Mouse (Mus musculus) hindbrain, embryonic 11.5 days (tissue): ENCODE data around the gene 2310007B03Rik. TPM values are rescaled to one million over a fixed set of nuclear protein-coding genes. Genes with fewer than 3 reads are reported as not detected.

Experiments
- ATAC-seq: fragments of 200-750 bp; cut with Nextera tagmentation; 2 replicates; pipeline ENCODE4 v1.8.0; 2017; ENCODE audit warnings: mild to moderate bottlenecking, moderate TSS enrichment, moderate library complexity; ENCODE audit not compliant: low FRiP score
- DNase-seq: peaks from one replicate; pipeline ENCODE4 v3.0.0-alpha.2; 2015; ENCODE audit warnings: low spot score
- H3K27ac ChIP-seq: fragments of 300-500 bp; sonication (generic); 2 replicates; pipeline ENCODE4 v1.5.1; 2014; ENCODE audit warnings: mild to moderate bottlenecking, low read depth, low read length
- H3K27me3 ChIP-seq: fragments of 300-500 bp; sonication (generic); 2 replicates; pipeline ENCODE4 v1.6.1; 2014; ENCODE audit warnings: mild to moderate bottlenecking, low read length, moderate library complexity, mixed read lengths; ENCODE audit not compliant: control insufficient read depth, insufficient read depth
- H3K36me3 ChIP-seq: fragments of 300-500 bp; sonication (generic); 2 replicates; pipeline ENCODE4 v1.6.1; 2014; ENCODE audit warnings: mild to moderate bottlenecking, low read length, moderate library complexity, mixed read lengths; ENCODE audit not compliant: control insufficient read depth, insufficient read depth
- H3K4me1 ChIP-seq: fragments of 300-500 bp; sonication (generic); replicated peaks from 2 replicates; pipeline ENCODE4 v1.6.1; 2014; ENCODE audit warnings: low read length, mixed read lengths; ENCODE audit not compliant: control insufficient read depth, insufficient read depth
- H3K4me2 ChIP-seq: fragments of 300-500 bp; sonication (generic); replicated peaks from 2 replicates; pipeline ENCODE4 v1.6.1; 2014; ENCODE audit warnings: mild to moderate bottlenecking, low read depth, low read length
- H3K4me3 ChIP-seq: fragments of 300-500 bp; sonication (generic); 2 replicates; pipeline ENCODE4 v1.5.1; 2014; ENCODE audit warnings: low read depth, low read length
- H3K9ac ChIP-seq: fragments of 300-500 bp; sonication (generic); 2 replicates; pipeline ENCODE4 v1.6.1; 2014; ENCODE audit warnings: low read depth, low read length
- H3K9me3 ChIP-seq: fragments of 300-500 bp; sonication (generic); 2 replicates; pipeline ENCODE4 v1.6.1; 2016; ENCODE audit warnings: low read length; ENCODE audit not compliant: control insufficient read depth
- WGBS: fragments of 180-500 bp; shearing (Covaris S2); extraction: QIAGEN DNeasy Blood & Tissue Kit; methylation state at CpG from one replicate; pipeline ENCODE4 v1.1.7; 2014; 5-methylcytosine and 5-hydroxymethylcytosine counted together
- polyA plus RNA-seq: library from polyadenylated mRNA; unstranded; fragments of >200 nt; fragmentation: Nextera tagmentation; extraction: Ambion mirVana; gene quantifications from 2 replicates; pipeline ENCODE4 v1.2.1, GENCODE M21; 2014

The 2310007B03Rik gene
- polyA plus RNA-seq, 1 experiment from 2014 or later = 0.77 TPM

DNA sequence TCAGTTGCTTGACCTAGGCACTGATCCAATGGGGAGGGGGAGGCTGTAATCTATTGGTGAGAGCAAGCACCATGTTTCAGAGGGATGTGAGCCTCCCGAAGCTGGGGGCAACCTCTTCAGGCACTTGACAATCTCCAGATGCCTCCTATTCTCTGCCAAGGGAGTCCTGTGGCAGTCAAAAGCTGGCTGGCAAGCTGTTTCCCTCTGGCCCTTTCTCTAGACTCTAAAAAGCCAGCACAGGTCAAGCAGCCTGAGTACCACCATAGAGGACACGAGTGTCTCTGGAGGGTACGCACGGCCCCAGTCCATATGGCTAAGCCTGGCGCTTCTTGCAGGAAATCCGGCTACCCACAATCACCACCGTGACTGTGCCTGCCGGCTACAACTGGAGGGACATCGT, 16.6 kb downstream of the 2310007B03Rik start:
- H3K4me1 ChIP-seq = no peaks in the 10 kb centered on the region
- H3K9me3 ChIP-seq = no peaks in the 10 kb centered on the region
- no peak for ATAC-seq
- H3K36me3 ChIP-seq = no peaks in the 10 kb centered on the region
- WGBS = 87% methylated on average over 9 of the region's 9 CpGs
- no peak overlapping the region for H3K9ac ChIP-seq
- DNase-seq = no peak
- H3K4me2 ChIP-seq = no peak overlapping the region
- no peak overlapping the region for H3K27ac ChIP-seq
- H3K27me3 ChIP-seq = no peaks in the 10 kb centered on the region
- H3K4me3 ChIP-seq = no peak overlapping the region

DNA sequence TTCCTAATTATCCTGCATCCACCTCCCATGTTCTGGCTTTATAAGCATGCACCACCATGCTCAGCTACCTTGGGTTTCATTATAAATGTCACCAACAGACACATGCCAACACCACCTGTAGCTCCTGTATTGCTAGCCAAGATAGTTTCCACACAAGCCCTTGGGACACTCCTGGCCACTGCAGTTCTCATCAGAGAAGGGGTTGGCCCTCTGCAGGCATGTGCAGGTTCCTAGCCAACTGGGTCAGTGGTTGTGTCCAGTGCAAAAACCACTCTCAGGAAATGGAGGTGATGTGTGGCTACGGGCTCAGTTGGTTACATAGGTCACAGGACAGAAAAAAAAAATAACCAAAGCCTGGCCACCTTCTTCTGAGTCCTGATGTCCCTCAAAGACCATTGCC, 17.9 kb downstream of the 2310007B03Rik start:
- H3K4me3 ChIP-seq = no peak overlapping the region
- WGBS = 91% methylated on average over 1 of the region's 1 CpGs
- no peaks in the 10 kb centered on the region for H3K9me3 ChIP-seq
- no peak overlapping the region for H3K9ac ChIP-seq
- H3K4me2 ChIP-seq = no peak overlapping the region
- DNase-seq (no peak), ATAC-seq (no peak)
- H3K36me3 ChIP-seq = no peaks in the 10 kb centered on the region
- no peaks in the 10 kb centered on the region for H3K27me3 ChIP-seq
- no peaks in the 10 kb centered on the region for H3K4me1 ChIP-seq
- no peak overlapping the region for H3K27ac ChIP-seq

DNA sequence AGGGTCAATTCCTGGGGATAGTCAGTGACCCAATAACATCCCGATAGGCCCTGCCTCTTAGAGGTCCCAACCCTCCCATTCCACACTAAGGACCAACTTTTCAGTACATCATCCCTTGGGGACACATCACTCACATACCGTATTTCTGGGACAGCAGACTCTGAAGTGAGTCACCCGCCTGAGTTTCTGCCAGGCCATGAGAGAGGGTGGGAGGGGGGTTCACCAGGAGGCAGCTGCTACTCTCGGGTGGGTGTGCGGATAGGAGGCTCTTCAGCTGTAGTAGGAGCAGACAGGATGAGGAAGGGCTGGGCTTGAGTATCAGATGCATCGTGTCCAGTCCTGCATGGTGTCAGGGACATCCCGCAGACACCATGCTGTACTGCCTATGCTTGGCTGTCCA, 21.0 kb downstream of the 2310007B03Rik start:
- H3K9ac ChIP-seq = no peak overlapping the region
- ATAC-seq = no peak

DNA sequence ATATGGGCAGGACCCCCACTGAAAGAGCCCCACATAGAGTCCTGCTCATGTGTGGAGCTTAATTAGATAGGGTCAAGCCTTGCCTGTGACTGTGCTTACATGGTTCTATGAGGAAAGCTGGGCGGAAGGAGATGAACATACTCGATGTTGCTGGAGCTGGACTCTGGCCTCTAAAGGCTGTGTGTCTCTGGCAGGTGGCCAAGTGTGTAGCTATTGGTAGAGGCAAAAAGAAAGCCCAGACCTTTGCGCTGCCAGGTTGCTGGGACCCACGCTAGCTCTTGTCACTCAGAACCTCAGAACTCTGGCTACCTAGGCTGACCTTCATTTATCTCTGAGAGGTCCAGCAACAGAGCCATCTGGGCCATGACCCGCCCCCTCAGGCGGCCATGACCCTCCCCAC, 22.2 kb downstream of the 2310007B03Rik start:
- WGBS = 94% methylated on average over 6 of the region's 6 CpGs
- Histone ChIP-seq H3K27me3 (no peaks in the 10 kb centered on the region), H3K4me2 (no peak overlapping the region), H3K4me3 (no peak overlapping the region), H3K9me3 (no peaks in the 10 kb centered on the region), H3K27ac (no peak overlapping the region), H3K9ac (no peak overlapping the region), H3K4me1 (no peaks in the 10 kb centered on the region), H3K36me3 (no peaks in the 10 kb centered on the region)
- ATAC-seq (no peak), DNase-seq (no peak)

More for the DNA sequence above, 21.0 kb downstream of the 2310007B03Rik start:
- no peaks in the 10 kb centered on the region for H3K4me1 ChIP-seq
- no peak overlapping the region for H3K4me3 ChIP-seq
- H3K4me2 ChIP-seq = no peak overlapping the region
- WGBS = 88% methylated on average over 7 of the region's 7 CpGs
- H3K27me3 ChIP-seq = no peaks in the 10 kb centered on the region
- no peak for DNase-seq
- H3K9me3 ChIP-seq = no peaks in the 10 kb centered on the region
- no peak overlapping the region for H3K27ac ChIP-seq
- no peaks in the 10 kb centered on the region for H3K36me3 ChIP-seq

DNA sequence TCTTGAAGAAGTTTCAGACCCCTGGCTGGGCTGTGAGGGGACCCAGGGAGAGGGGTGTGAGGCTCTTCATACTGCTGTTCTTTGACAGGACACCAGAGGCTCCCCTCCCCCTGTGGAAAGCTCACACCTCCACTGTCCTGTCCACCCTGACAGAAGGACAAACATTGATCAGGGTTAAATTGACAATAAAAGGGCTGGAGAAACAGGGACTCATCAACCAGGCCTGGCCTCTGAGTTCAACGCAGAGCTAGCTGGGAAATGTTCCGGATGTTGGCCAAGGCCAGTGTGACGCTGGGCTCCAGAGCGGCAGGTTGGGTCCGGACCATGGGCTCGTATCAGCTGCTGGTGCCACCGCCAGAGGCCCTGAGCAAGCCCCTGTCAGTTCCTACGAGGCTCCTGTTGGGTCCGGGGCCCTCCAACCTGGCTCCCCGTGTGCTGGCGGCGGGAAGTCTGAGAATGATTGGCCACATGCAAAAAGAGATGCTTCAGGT, 25.7 kb downstream of the 2310007B03Rik start, which contains the start of gene Agxt:
Gene Agxt, plus strand, starts transcription at position 205 of the 491 bp plus-strand sequence.
- Histone ChIP-seq H3K4me3 (no peak within 1 kb of the TSS), H3K27ac (no peak within 1 kb of the TSS), H3K9ac (no peak within 1 kb of the TSS), H3K36me3 (no peaks in the 10 kb centered on the region), H3K9me3 (no peaks in the 10 kb centered on the region), H3K27me3 (no peaks in the 10 kb centered on the region), H3K4me1 (no peaks in the 10 kb centered on the region), H3K4me2 (no peak within 1 kb of the TSS)
- DNase-seq (no peak), ATAC-seq (no peak)
- WGBS = 92% methylated on average over 12 of the region's 12 CpGs

DNA sequence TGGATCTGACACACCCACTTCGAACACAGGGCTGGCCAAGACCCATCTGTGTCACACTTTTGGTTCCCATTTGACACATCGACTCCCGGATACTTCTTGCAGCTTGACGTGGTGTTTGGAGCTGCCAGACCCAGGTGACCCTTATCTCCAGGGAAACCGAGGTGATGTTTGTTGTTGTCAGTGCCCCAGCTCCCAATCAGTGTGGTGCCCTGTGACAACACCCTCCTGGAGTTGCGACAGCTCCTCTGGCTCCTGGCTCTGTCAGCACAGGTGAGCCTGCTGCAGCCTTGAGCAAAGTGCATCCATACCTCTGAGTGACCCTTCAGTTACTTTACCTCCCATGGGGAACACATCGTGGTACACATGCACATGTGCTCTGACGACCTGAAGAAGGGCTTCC, 28.1 kb downstream of the 2310007B03Rik start:
- no peaks in the 10 kb centered on the region for H3K36me3 ChIP-seq
- WGBS = 67% methylated on average over 8 of the region's 8 CpGs
- ATAC-seq = no peak

DNA sequence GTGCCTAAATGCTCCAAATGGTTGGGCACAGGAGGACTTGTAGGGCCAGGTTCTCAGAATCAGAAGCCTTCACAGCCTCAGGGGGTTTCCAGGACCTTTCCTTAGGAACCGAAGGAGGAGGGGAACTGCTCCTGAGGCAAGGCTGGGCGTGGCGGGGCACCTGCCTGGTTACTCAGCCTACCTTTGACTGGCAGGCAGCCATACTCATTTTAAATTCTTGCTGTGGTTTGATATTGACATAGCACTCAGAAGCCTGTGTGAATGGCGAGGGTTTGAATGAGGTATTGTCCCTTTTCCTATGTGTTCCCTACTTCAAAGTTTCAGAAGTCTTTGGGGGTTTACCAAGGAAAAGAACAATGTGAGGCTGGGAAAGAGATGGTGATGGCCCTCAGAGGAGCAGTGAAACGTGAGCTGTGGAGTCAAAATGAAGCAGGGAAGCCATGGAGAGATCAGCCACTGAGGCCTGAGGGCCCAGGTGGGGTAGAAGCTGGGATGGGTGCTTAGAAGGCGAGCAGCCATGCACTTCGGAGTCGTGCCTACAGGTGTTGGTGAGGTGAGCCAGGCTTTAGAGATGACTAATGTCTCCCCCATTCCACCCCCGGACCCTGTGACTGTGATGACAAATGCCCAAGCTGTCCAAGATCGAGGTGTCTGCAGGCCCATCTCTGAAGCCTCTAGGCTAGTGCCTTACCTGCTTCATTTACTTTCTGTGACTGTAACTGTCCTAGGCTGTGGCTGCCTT, 30.3 kb downstream of the 2310007B03Rik start:
- no peaks in the 10 kb centered on the region for H3K36me3 ChIP-seq
- no peaks in the 10 kb centered on the region for H3K27me3 ChIP-seq
- no peaks in the 10 kb centered on the region; the same call in 1 of the 2 replicates for H3K4me1 ChIP-seq
- DNase-seq (no peak), ATAC-seq (no peak)
- H3K4me3 ChIP-seq = no peak overlapping the region
- H3K27ac ChIP-seq = no peak overlapping the region
- no peak overlapping the region for H3K4me2 ChIP-seq
- no peak overlapping the region for H3K9ac ChIP-seq
- no peaks in the 10 kb centered on the region for H3K9me3 ChIP-seq
- 67% methylated on average over 10 of the region's 10 CpGs for WGBS

More for the DNA sequence above, 28.1 kb downstream of the 2310007B03Rik start:
- no peak overlapping the region for H3K4me3 ChIP-seq
- H3K9ac ChIP-seq = no peak overlapping the region
- no peaks in the 10 kb centered on the region; the same call in 1 of the 2 replicates for H3K4me1 ChIP-seq
- no peaks in the 10 kb centered on the region for H3K27me3 ChIP-seq
- no peak overlapping the region for H3K27ac ChIP-seq
- H3K9me3 ChIP-seq = no peaks in the 10 kb centered on the region
- H3K4me2 ChIP-seq = no peak overlapping the region
- no peak for DNase-seq

DNA sequence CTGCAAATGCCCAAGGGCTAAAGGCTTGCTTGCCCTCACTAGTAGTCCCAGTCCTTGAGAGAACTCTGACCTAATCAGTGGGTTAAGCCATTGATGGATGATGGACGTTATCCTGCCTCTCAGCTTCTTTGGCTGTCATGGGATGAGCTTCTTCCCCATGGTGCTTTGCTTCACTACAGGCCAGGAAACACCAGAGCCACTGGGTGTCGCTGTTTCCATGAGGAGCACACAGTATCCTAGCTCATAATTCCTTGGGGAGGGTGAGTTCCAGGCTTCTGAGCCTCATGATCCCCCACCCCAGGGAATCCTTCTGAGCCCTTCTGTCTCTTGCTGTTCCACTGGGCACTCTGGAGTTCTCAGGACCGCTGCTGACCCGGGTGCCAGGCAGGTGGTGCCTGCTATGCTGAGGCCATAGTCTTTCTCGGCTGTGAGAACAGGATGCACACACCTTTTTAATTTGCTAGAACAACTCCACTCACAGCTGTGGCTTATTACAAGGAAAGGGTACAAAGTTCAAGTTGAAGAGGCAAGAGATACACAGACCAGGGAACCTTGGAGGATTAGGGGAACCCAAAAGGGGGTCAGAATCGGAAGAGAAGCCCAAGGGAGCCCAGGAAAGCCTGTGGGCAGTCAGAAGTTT, 31.9 kb downstream of the 2310007B03Rik start:
- Histone ChIP-seq H3K9ac (no peak overlapping the region), H3K27me3 (no peaks in the 10 kb centered on the region), H3K4me2 (no peak overlapping the region), H3K36me3 (no peaks in the 10 kb centered on the region), H3K9me3 (no peaks in the 10 kb centered on the region), H3K27ac (no peak overlapping the region), H3K4me3 (no peak overlapping the region), H3K4me1 (no peaks in the 10 kb centered on the region; the same call in 1 of the 2 replicates)
- 24% methylated on average over 6 of the region's 6 CpGs for WGBS
- ATAC-seq (0 out of 2 replicates have a peak, but pooled peaks have one; percentile 22), DNase-seq (peak; percentile 75)
